ENCODE assay signal across 8 mouse cellular contexts in genomic region chr2:78869721-78870442, GRCm38 (mm10). TPM values are rescaled to one million over a fixed set of nuclear protein-coding genes. Genes with fewer than 3 reads are reported as not detected.
A peak's percentile ranks its signal among the peaks of the same experiment; 100 is the strongest.
DNase-seq lines count a peak whose midpoint lies in the region; ATAC-seq lines count a peak whose summit lies in the region.

No protein-coding gene starts in this region.

- peak overlapping the region; percentile 98 for H3K9ac ChIP-seq in heart, embryonic 14.5 days (ENCODE audit: low read length)

- 2% methylated on average over 35 of the region's 35 CpGs for WGBS in heart, embryonic 14.5 days

- H3K4me1 ChIP-seq in heart, embryonic 14.5 days (ENCODE audit: control insufficient read depth in 2 of 2, insufficient read depth in 2 of 2, low read length in 2 of 2): peaks cover 4 to 35% of the 10 kb centered on the region in 2 experiments

- ATAC-seq in heart, embryonic 14.5 days (ENCODE audit: insufficient number of reproducible peaks, insufficient read depth, low FRiP score, low read depth): no peak
- 0 out of 2 replicates have a peak, but pooled peaks have one; percentile 14 for ATAC-seq in megakaryocyte, adult 5-6 weeks (ENCODE audit: poor library complexity, severe bottlenecking)

- H3K27ac ChIP-seq in heart, embryonic 14.5 days (replicated peaks in 1 of 2; ENCODE audit: control insufficient read depth in 1 of 2, insufficient read depth in 1 of 2, low read depth in 2 of 2, low read length in 2 of 2): peak overlapping the region; percentile 91 to 99

- peak; percentile 11 for DNase-seq in embryo, embryonic 10 days (ENCODE audit: low spot score)
- DNase-seq in embryo, embryonic 9.5 days (ENCODE audit: extremely low spot score): no peak
- DNase-seq in ZHBTc4 (ENCODE audit: low read depth, low spot score): peak; percentile 33
- DNase-seq in embryo, embryonic 11 days: peak; percentile 50
- peak; percentile 43 to 44 for DNase-seq in layer of hippocampus, postnatal 10 days (ENCODE audit: low spot score in 2 of 2)
- DNase-seq in spleen, postnatal 4 days (ENCODE audit: low spot score in 2 of 2): peak; percentile 28 to 71

- H3K4me3 ChIP-seq in heart, embryonic 14.5 days (ENCODE audit: control insufficient read depth in 1 of 2, insufficient read depth in 1 of 2, low read depth in 1 of 2, low read length in 2 of 2): peak overlapping the region; percentile 69 to 83

- peak overlapping the region; percentile 73 for H3K4me2 ChIP-seq in heart, embryonic 14.5 days (ENCODE audit: low read length)

- H3K27me3 ChIP-seq in heart, embryonic 14.5 days (ENCODE audit: control insufficient read depth, insufficient read depth, low read length): no peaks in the 10 kb centered on the region

- H3K36me3 ChIP-seq in heart, embryonic 14.5 days (ENCODE audit: control insufficient read depth, insufficient read depth, low read length): peaks cover 20% of the 10 kb centered on the region

- H3K9me3 ChIP-seq in heart, embryonic 14.5 days (ENCODE audit: control insufficient read depth, low read length): no peaks in the 10 kb centered on the region

RNA-seq across cellular contexts. Expression of gene Ube2e3, which starts 2.0 kb away (rescaled TPM):
- polyA plus RNA-seq in heart, embryonic 14.5 days (2014; fragmentation: Nextera tagmentation; extraction: Ambion mirVana): 128 and 136 TPM in 2 replicates
- 100 to 1,000 TPM; 127 to 134 TPM for total RNA-seq in layer of hippocampus, postnatal 10 days (2021)
- 55.4 and 61.5 TPM in 2 replicates for total RNA-seq in megakaryocyte, adult 5-6 weeks (2015)
- total RNA-seq in megakaryocyte, adult 5-6 weeks (2017): 36.3 and 37.4 TPM in 2 replicates
